Mouse (Mus musculus): ENCODE measurements around the gene Reep3.
"Not testable (repeated sequence)": the region's sequence is repeated elsewhere in the genome, so short reads cannot be mapped to it uniquely, and the experiment has no call there.

The Reep3 gene

DNA sequence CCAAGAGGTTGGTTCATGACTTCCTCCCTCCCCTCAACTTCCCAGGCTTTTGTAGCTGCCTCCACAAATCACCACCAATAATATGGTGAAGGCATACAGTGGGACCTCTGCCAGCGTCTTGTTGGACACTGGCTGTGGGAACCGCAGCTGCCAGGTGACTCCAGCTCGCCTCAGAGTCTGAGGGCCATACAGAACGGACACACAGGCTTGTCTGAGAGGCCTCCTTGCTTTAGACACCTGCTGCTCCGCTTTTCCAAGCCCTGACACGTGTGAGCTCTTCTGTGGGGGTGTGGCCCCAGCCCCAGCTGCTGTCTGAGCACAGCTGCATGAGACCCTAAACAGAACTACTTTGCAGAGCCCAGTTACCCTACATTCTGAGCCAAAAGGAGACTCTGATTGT lies 77.9 kb downstream of the Reep3 start:
- DNase-seq (ENCODE audit: low read depth, low spot score), result no peak

DNA sequence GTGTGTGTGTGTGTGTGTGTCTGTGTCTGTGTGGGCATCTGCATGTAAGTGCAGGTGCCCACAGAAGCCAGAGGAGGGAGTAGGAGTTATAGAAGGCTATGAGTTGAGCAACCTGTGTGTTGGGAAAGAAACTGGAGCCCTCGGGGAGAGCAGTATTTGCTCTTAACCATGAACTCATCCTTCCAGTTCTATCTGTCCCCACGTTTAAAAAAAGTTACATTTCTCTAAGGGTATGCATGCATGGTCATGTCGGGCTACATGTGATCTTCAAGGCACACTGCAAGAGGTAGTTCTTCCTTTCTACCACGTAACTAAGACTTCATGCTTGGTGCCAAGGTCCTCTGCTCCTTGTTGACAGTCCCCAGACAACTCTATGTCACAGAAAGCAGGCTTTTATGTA lies 78.9 kb downstream of the Reep3 start:
- DNase-seq (ENCODE audit: low read depth, low spot score), result no peak

- DNase-seq (ENCODE audit: low read depth, low spot score), result no peak
Observed at GRCm38 (mm10) chr10:67017315-67017714, 79.4 kb downstream of the Reep3 start.

DNA sequence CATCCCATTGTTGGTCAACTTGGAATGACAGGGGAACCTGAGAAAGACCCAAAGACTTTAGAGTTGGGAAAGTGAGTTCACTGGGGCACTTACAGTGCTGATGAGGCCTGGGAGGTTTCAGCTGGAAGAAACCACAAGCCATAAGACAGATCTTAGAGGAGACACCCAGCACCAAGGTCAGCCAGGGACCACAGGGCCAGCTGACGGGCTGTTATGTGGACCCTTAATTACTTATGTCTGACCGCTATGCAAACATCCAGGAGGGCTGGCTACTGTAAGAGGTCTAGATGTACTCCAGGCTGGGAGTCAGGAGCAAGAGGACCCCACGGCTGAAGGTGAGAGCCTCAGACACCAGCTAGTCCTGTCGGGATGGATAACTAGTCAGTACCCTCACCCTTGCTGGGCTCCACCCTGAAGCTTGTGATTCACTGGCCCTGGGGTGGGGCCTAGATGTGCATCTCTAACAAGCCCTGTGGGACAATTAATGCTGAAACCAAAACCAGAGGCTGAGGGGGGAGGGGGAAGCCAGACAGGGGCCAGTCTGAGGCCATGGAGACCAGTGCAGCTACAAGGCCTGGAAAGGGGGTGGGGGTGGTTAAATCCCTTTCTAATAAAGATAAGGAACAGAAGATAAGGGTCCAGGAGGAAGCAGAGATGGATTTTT lies 80.0 kb downstream of the Reep3 start:
- no peak for DNase-seq (ENCODE audit: low read depth, low spot score)

DNA sequence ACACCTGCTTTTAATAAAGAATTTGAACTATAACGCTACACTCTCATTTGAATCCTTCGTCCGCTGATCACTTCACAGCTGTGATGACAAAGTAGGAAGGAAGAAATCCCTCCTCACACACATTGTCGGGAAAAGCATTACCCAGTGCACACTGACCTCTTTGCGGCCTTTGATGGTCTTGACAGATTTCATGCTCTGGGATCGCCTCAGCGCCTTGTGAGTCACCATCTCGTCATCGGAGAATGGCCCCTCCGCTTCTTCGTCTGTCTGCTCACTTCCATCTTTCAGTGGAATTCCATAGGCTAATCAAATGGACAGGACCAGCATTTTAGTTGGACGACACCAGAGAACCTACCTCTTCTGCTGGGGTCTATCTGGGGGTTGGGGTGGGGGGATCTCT lies 82.0 kb downstream of the Reep3 start:
- DNase-seq (ENCODE audit: low read depth, low spot score), result no peak

- DNase-seq (ENCODE audit: low read depth, low spot score), result no peak
Observed at GRCm38 (mm10) chr10:67010521-67010920, 86.2 kb downstream of the Reep3 start.

DNA sequence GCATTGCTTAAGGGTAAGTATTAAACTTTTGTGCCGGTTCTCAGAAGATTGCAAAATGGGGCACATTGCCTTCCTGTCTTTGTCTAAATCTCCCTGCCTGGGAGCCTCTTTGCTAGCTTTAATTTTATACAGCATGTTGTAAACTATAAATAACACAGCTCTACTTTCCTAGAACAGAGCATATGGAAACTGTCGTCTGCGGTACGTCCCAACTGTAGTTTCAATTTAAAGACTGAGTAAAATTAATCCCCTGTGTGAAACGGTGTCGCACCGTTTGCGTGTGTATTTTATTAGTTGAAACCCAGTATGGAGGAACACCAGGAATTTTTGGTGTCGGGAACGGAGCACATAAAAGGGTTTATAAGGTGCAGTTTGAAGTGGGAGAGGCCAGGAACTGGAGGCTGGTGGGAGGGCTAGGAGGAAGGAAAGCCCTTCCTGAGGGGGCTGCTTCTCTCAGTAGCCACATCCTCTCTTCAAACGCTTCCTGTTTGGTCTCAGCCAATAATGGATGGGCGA lies 92.2 kb downstream of the Reep3 start:
- peak; percentile 38 for DNase-seq (ENCODE audit: low read depth, low spot score)

- peak; percentile 65 for DNase-seq (ENCODE audit: low read depth, low spot score)
Observed at GRCm38 (mm10) chr10:67003743-67004526, 92.8 kb downstream of the Reep3 start.

DNA sequence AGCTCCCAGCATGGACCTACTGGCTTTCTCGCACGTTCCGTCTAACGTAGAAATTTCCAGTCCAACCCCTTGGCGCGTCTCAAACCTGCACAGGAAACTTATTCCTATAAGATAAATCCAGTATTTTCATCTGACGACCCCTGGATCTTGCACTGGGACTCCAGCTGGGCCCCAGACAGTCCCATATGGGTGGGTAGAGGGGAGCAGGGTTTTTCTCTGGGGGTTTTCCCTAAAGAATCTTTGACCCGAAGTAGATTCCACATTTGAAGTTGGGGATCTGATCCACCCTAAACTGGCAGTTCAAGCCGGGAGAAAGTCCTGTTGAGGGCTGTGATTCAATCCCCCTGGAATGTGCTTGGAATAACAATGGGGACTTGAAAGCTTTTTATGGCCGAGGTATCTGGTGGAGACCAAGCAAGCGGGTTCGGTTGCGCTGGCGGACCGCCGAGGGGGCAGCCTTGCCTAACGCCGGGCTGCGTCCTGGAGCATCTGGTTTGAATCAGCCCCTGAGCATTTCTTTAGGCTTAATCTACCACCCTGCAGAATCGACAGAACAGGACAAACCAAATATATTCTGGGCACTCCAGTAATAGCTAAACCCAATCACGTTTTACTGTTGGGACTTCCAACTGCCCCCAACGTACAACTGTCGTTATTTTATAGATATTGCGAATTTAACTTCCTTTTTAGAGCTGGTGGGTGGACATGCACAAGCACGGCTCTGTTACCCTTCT lies 93.6 kb downstream of the Reep3 start:
- peak; percentile 72 for DNase-seq (ENCODE audit: low read depth, low spot score)

GRCm38 (mm10) chr10:67002207-67003008 lies 94.3 kb downstream of the Reep3 start:
- DNase-seq (ENCODE audit: low read depth, low spot score), result peak; percentile 71

DNA sequence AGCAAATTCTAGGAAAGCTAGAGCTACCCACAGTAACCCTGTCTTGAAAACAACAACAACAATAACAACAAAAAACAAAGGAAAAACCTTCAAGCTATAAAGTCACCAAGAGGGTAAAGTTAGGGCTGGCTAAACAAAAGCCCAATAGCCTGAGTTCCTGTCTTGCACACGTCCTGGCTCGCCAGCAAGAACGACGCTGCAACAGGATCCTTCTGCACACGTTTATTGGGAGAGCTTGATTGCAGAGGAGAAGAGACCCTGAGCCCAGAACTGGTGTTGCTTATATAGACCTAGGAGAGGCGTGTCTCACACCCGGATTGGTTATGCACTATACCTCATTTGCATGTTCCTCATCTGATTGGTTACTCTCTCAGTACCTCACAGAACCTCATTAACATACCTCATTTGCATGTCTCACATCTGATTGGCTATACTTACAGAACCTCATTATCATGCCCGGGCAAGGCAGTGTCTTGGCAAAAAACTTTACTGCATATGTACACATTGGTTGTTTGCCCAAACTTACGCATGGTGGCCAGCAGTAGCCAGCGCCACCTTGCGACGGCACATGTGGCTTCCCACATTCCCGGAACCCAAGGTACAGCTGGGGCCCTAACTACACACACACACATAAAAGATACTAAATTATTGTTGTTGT lies 95.7 kb downstream of the Reep3 start:
- DNase-seq (ENCODE audit: low read depth, low spot score), result not testable (repeated sequence)

- DNase-seq (ENCODE audit: low read depth, low spot score), result no peak
Observed at GRCm38 (mm10) chr10:67000136-67000535, 96.6 kb downstream of the Reep3 start.

- no peak for DNase-seq (ENCODE audit: low read depth, low spot score)
Observed at GRCm38 (mm10) chr10:66998770-66999169, 98.0 kb downstream of the Reep3 start.

DNA sequence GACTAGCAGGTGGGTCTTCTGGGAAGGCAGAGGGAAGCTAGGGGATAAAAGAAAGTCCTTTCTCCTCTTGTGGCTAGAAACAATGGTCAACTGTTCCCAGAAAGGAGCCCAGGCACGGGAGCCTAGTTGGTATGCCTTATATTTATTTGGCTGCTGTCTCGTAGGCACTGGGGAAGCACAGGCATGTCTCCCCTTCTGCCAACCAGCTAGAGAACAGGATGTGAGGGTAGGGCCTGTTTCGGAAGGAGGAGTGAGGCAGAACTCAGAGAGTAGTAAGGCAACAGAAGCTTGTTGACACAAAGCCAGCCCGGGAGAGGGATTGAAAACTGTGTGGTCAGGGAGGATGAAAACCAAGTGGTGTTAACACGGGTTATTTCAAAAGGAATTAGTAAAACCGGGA lies 101.6 kb downstream of the Reep3 start:
- DNase-seq (ENCODE audit: low read depth, low spot score), result no peak

DNA sequence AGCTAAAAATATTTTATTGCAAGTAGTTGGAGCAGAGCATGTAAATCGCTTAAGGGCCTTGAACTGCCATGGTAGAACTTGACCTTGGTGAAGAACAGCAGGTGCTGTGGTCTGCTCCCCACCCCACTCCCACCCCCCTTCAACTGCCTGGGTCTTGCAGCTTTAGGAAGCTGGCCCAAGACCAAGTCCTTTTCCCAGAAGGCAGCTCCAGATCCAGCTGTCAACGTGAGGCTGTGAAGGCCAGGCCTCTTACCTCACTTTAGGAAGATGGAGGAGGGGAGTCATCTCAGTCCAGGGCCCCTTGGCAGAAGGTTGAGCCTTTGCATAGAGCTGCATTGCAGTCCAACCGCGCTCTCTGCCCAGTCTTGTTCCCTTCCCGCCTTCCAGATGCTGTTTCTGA lies 102.3 kb downstream of the Reep3 start:
- DNase-seq (ENCODE audit: low read depth, low spot score), result no peak

- no peak for DNase-seq (ENCODE audit: low read depth, low spot score)
Observed at GRCm38 (mm10) chr10:66992591-66992990, 104.2 kb downstream of the Reep3 start.

GRCm38 (mm10) chr10:66990506-66990905 lies 106.2 kb downstream of the Reep3 start:
- no peak for DNase-seq (ENCODE audit: low read depth, low spot score)

DNA sequence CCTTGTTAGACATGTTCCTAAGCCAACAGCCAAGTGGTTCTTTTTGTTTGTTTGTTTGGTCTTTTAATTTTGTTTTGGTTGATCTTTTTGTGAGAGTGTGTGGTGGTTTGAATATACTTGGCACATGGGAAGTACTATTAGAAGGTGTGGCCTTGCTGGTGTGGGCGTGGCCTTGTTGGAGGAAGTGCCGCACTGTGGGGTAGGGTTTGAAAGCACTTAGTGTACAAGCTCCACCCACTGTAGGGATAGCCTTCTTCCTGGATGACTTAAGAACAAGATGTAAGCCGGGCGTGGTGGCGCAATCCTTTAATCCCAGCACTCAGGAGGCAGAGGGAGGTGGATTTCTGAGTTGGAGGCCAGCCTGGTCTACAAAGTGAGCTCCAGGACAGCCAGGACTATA lies 113.7 kb downstream of the Reep3 start:
- DNase-seq (ENCODE audit: low read depth, low spot score), result no peak

DNA sequence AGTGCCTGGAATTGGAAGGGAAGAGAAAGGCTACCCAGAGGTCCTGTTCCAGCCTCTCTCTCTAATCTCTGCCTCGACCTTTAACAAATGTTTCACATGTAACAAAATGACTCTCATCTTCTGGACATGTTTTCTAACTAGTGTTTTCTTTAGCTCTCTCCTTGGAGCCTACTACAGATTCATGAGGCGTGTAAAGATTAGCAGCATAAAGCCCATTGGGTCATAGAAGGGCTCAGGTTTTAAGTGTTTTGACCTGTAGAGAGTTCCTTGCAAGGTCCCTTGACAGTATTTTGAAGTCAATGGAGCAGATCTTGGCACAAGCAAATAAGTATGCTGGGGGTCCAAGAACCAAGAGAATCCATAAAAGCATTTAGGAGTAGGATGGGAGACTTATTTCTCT lies 118.5 kb downstream of the Reep3 start:
- no peak for DNase-seq (ENCODE audit: low read depth, low spot score)

DNA sequence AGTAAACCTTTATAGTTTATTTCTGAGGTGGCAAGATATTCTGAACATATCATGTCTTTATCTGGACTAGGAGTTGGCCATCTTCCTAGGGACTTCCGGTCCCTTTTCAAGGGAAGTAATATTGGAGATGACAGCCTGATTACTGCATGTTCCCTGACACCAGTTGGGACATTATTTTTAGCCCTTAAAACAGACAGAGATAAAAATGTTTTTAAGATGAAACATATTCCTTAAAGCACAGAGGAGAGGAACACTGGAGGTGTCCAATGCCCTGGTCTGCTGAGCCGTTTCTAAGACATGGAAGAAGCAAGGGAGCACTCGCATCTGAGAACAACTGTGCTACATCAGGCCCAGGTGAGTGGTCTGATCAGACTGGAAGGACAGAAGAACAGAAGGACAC lies 119.7 kb downstream of the Reep3 start:
- DNase-seq (ENCODE audit: low read depth, low spot score), result no peak

GRCm38 (mm10) chr10:66975451-66975850 lies 121.3 kb downstream of the Reep3 start:
- no peak for DNase-seq (ENCODE audit: low read depth, low spot score)

Measured in embryo, embryonic 11.5 days (tissue).